8 mouse cellular contexts compared by ENCODE assay signal in the genomic region with DNA sequence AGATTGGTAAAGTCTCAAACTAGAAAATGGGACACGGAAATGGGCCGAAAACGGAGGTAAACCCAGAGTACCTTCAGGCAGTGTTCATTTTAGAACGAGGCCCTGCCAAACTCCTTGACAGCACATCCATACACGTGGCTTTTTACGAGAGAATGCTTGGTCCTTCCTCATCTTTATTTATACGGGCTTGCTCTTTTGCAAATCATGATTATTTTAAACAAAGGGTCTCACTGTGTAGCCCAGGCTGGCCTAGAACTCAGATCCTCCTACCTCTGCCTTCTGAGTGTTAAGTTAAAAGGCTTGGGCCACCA. TPM values are rescaled to one million over a fixed set of nuclear protein-coding genes. Genes with fewer than 3 reads are reported as not detected.
A peak's percentile ranks its signal among the peaks of the same experiment; 100 is the strongest.
DNase-seq lines count a peak whose midpoint lies in the region; ATAC-seq and TF ChIP-seq lines count a peak whose summit lies in the region.

No protein-coding gene starts in this region.

- under 1% methylated on average over 7 of the region's 7 CpGs for WGBS in lung, embryonic 15.5 days
- WGBS in embryonic facial prominence, embryonic 15.5 days = 0% methylated on average over 7 of the region's 7 CpGs
- 3% methylated on average over 7 of the region's 7 CpGs for WGBS in intestine, postnatal 0 days
- WGBS in neural tube, embryonic 14.5 days = under 1% methylated on average over 7 of the region's 7 CpGs

- H3K36me3 ChIP-seq in lung, embryonic 15.5 days = peaks cover 42% of the 10 kb centered on the region
- H3K36me3 ChIP-seq in embryonic facial prominence, embryonic 15.5 days = peaks cover 39% of the 10 kb centered on the region
- peaks cover 29% of the 10 kb centered on the region for H3K36me3 ChIP-seq in intestine, postnatal 0 days (ENCODE audit: control insufficient read depth, insufficient read depth)
- H3K36me3 ChIP-seq in neural tube, embryonic 14.5 days (ENCODE audit: control insufficient read depth, insufficient read depth, low read length) = peaks cover 30% of the 10 kb centered on the region

- no peaks in the 10 kb centered on the region for H3K27me3 ChIP-seq in lung, embryonic 15.5 days
- H3K27me3 ChIP-seq in embryonic facial prominence, embryonic 15.5 days = no peaks in the 10 kb centered on the region
- H3K27me3 ChIP-seq in intestine, postnatal 0 days (replicated peaks; ENCODE audit: control insufficient read depth, insufficient read depth, low read length) = no peaks in the 10 kb centered on the region
- H3K27me3 ChIP-seq in neural tube, embryonic 14.5 days (ENCODE audit: control insufficient read depth, insufficient read depth, low read length) = no peaks in the 10 kb centered on the region

- H3K27ac ChIP-seq in lung, embryonic 15.5 days = no peak overlapping the region
- H3K27ac ChIP-seq in embryonic facial prominence, embryonic 15.5 days (replicated peaks) = peak overlapping the region; percentile 86
- peak overlapping the region; percentile 74 for H3K27ac ChIP-seq in intestine, postnatal 0 days (ENCODE audit: low read depth, low read length)
- H3K27ac ChIP-seq in neural tube, embryonic 14.5 days (ENCODE audit: low read depth, low read length) = peak overlapping the region; percentile 84

- DNase-seq in lung, postnatal 4 days = no peak
- DNase-seq in adrenal gland, postnatal 25 days = no peak
- DNase-seq in gastrocnemius, postnatal 14 days = no peak
- no peak for DNase-seq in embryo, embryonic 11 days

- H3K4me2 ChIP-seq in lung, embryonic 15.5 days = peak overlapping the region; percentile 96
- peak overlapping the region; percentile 96 for H3K4me2 ChIP-seq in embryonic facial prominence, embryonic 15.5 days (replicated peaks)
- peak overlapping the region; percentile 99 for H3K4me2 ChIP-seq in intestine, postnatal 0 days (replicated peaks; ENCODE audit: low read depth)
- H3K4me2 ChIP-seq in neural tube, embryonic 14.5 days (ENCODE audit: low read depth, low read length) = peak overlapping the region; percentile 76

- peak overlapping the region; percentile 74 for H3K9ac ChIP-seq in lung, embryonic 15.5 days
- peak overlapping the region; percentile 63 for H3K9ac ChIP-seq in embryonic facial prominence, embryonic 15.5 days
- peak overlapping the region; percentile 82 for H3K9ac ChIP-seq in intestine, postnatal 0 days (ENCODE audit: low read depth, low read length)
- peak overlapping the region; percentile 57 for H3K9ac ChIP-seq in neural tube, embryonic 14.5 days (replicated peaks; ENCODE audit: low read depth, low read length)

- no peaks in the 10 kb centered on the region for H3K9me3 ChIP-seq in lung, embryonic 15.5 days
- no peaks in the 10 kb centered on the region for H3K9me3 ChIP-seq in embryonic facial prominence, embryonic 15.5 days (replicated peaks)
- H3K9me3 ChIP-seq in intestine, postnatal 0 days (ENCODE audit: control insufficient read depth) = no peaks in the 10 kb centered on the region
- no peaks in the 10 kb centered on the region for H3K9me3 ChIP-seq in neural tube, embryonic 14.5 days (ENCODE audit: control insufficient read depth, low read length)

- H3K4me1 ChIP-seq in lung, embryonic 15.5 days = peaks cover 14% of the 10 kb centered on the region; the same call in 1 of the 2 replicates
- peaks cover 11% of the 10 kb centered on the region for H3K4me1 ChIP-seq in embryonic facial prominence, embryonic 15.5 days
- H3K4me1 ChIP-seq in intestine, postnatal 0 days (replicated peaks; ENCODE audit: control insufficient read depth, insufficient read depth, low read length) = no peaks in the 10 kb centered on the region
- peaks cover 16% of the 10 kb centered on the region for H3K4me1 ChIP-seq in neural tube, embryonic 14.5 days (ENCODE audit: control insufficient read depth, insufficient read depth, low read length)

- intact Hi-C loops in gastrocnemius, postnatal 14 days (cut with DNase I; ENCODE audit: low total_unique reads) = no loop called here

- no peak for TF ChIP-seq CTCF in intestine, postnatal 0 days (IDR thresholded peaks at IDR 0.05; ENCODE audit: low read depth)

- H3K4me3 ChIP-seq in lung, embryonic 15.5 days = peak overlapping the region; percentile 91
- peak overlapping the region; percentile 79 for H3K4me3 ChIP-seq in embryonic facial prominence, embryonic 15.5 days (replicated peaks)
- H3K4me3 ChIP-seq in intestine, postnatal 0 days (ENCODE audit: low read depth, low read length) = peak overlapping the region; percentile 94
- peak overlapping the region; percentile 81 for H3K4me3 ChIP-seq in neural tube, embryonic 14.5 days (ENCODE audit: low read depth, low read length)

- ATAC-seq in lung, embryonic 15.5 days (ENCODE audit: borderline replicate concordance, extremely low read depth, low FRiP score, low TSS enrichment) = no peak
- ATAC-seq in embryonic facial prominence, embryonic 15.5 days (ENCODE audit: insufficient number of reproducible peaks, low FRiP score, low TSS enrichment, low read depth) = no peak
- ATAC-seq in intestine, postnatal 0 days = no peak
- ATAC-seq in neural tube, embryonic 14.5 days (ENCODE audit: low read depth) = no peak

RNA-seq across cellular contexts. Expression of a gene that starts 0.6 kb away (rescaled TPM):
- 42.0 TPM in 2 replicates for polyA plus RNA-seq in lung, embryonic 15.5 days (2015; fragmentation: Nextera tagmentation; extraction: Ambion mirVana)
- polyA plus RNA-seq in embryonic facial prominence, embryonic 15.5 days (2015; fragmentation: Nextera tagmentation; extraction: Ambion mirVana) = 41.2 and 41.8 TPM in 2 replicates
- 16.8 and 17.5 TPM in 2 replicates for polyA plus RNA-seq in intestine, postnatal 0 days (2015; fragmentation: Nextera tagmentation; extraction: Ambion mirVana)
- polyA plus RNA-seq in neural tube, embryonic 14.5 days (2014; fragmentation: Nextera tagmentation; extraction: Ambion mirVana) = 27.9 and 40.6 TPM in 2 replicates
- 32.6 and 40.9 TPM in 2 replicates for total RNA-seq in adrenal gland, postnatal 25 days (2021)
- total RNA-seq in gastrocnemius, postnatal 14 days (2021) = 10 to 100 TPM; 20.9 to 25.4 TPM

RNA-seq across cellular contexts. Expression of a gene that starts 1.6 kb away (rescaled TPM):
- 3.4 and 3.5 TPM in 2 replicates for polyA plus RNA-seq in lung, embryonic 15.5 days (2015; fragmentation: Nextera tagmentation; extraction: Ambion mirVana)
- polyA plus RNA-seq in embryonic facial prominence, embryonic 15.5 days (2015; fragmentation: Nextera tagmentation; extraction: Ambion mirVana) = 5.8 and 6.8 TPM in 2 replicates
- polyA plus RNA-seq in intestine, postnatal 0 days (2015; fragmentation: Nextera tagmentation; extraction: Ambion mirVana) = 2.3 and 2.4 TPM in 2 replicates
- polyA plus RNA-seq in neural tube, embryonic 14.5 days (2014; fragmentation: Nextera tagmentation; extraction: Ambion mirVana) = 25.3 and 28.7 TPM in 2 replicates
- total RNA-seq in adrenal gland, postnatal 25 days (2021) = 26.0 and 34.7 TPM in 2 replicates
- total RNA-seq in gastrocnemius, postnatal 14 days (2021) = 1 to 10 TPM; 2.7 to 3.7 TPM

RNA-seq across cellular contexts. Expression of a gene that starts 27.2 kb away (rescaled TPM):
- polyA plus RNA-seq in lung, embryonic 15.5 days (2015; fragmentation: Nextera tagmentation; extraction: Ambion mirVana) = 14.8 and 17.3 TPM in 2 replicates
- 17.5 and 18.1 TPM in 2 replicates for polyA plus RNA-seq in embryonic facial prominence, embryonic 15.5 days (2015; fragmentation: Nextera tagmentation; extraction: Ambion mirVana)
- 6.5 and 7.3 TPM in 2 replicates for polyA plus RNA-seq in intestine, postnatal 0 days (2015; fragmentation: Nextera tagmentation; extraction: Ambion mirVana)
- polyA plus RNA-seq in neural tube, embryonic 14.5 days (2014; fragmentation: Nextera tagmentation; extraction: Ambion mirVana) = 13.7 and 15.7 TPM in 2 replicates
- 27.0 and 32.8 TPM in 2 replicates for total RNA-seq in adrenal gland, postnatal 25 days (2021)
- 10 to 100 TPM; 10.6 to 10.8 TPM for total RNA-seq in gastrocnemius, postnatal 14 days (2021)

RNA-seq across cellular contexts. Expression of a gene that starts 27.3 kb away (rescaled TPM):
- 19.8 and 21.6 TPM in 2 replicates for polyA plus RNA-seq in lung, embryonic 15.5 days (2015; fragmentation: Nextera tagmentation; extraction: Ambion mirVana)
- polyA plus RNA-seq in embryonic facial prominence, embryonic 15.5 days (2015; fragmentation: Nextera tagmentation; extraction: Ambion mirVana) = 26.9 and 29.6 TPM in 2 replicates
- 20.3 and 22.4 TPM in 2 replicates for polyA plus RNA-seq in intestine, postnatal 0 days (2015; fragmentation: Nextera tagmentation; extraction: Ambion mirVana)
- polyA plus RNA-seq in neural tube, embryonic 14.5 days (2014; fragmentation: Nextera tagmentation; extraction: Ambion mirVana) = 41.6 and 45.8 TPM in 2 replicates
- total RNA-seq in adrenal gland, postnatal 25 days (2021) = 45.8 and 64.4 TPM in 2 replicates
- total RNA-seq in gastrocnemius, postnatal 14 days (2021) = 10 to 100 TPM; 19.1 to 21.2 TPM
